Mouse (Mus musculus) forebrain, embryonic 11.5 days (tissue): ENCODE data around the gene Insrr. TPM values are rescaled to one million over a fixed set of nuclear protein-coding genes. Genes with fewer than 3 reads are reported as not detected.

ENCODE experiments used
- ATAC-seq: fragments of 200-750 bp; cut with Nextera tagmentation; replicated peaks from 2 replicates; pipeline ENCODE4 v1.8.0; 2017; ENCODE audit warnings: moderate TSS enrichment; ENCODE audit not compliant: low FRiP score
- DNase-seq: peaks from one replicate; pipeline ENCODE4 v3.0.0-alpha.2; 2017; ENCODE audit warnings: low spot score
- H3K27ac ChIP-seq: fragments of 300-500 bp; sonication (generic); 2 replicates; pipeline ENCODE4 v1.5.1; 2014; ENCODE audit warnings: low read depth, low read length
- H3K27me3 ChIP-seq: fragments of 300-500 bp; sonication (generic); 2 replicates; pipeline ENCODE4 v1.6.1; 2014; ENCODE audit warnings: mild to moderate bottlenecking, low read length, mixed read lengths; ENCODE audit not compliant: control insufficient read depth, insufficient read depth
- H3K36me3 ChIP-seq: fragments of 300-500 bp; sonication (generic); 2 replicates; pipeline ENCODE4 v1.6.1; 2014; ENCODE audit warnings: mild to moderate bottlenecking, low read length, moderate library complexity, mixed read lengths; ENCODE audit not compliant: control insufficient read depth, insufficient read depth
- H3K4me1 ChIP-seq: fragments of 300-500 bp; sonication (generic); replicated peaks from 2 replicates; pipeline ENCODE4 v1.6.1; 2014; ENCODE audit warnings: low read length, mixed read lengths; ENCODE audit not compliant: control insufficient read depth, insufficient read depth
- H3K4me2 ChIP-seq: fragments of 300-500 bp; sonication (generic); 2 replicates; pipeline ENCODE4 v1.6.1; 2014; ENCODE audit warnings: low read depth, mild to moderate bottlenecking, low read length, moderate library complexity, mixed read lengths; ENCODE audit not compliant: severe bottlenecking
- H3K4me3 ChIP-seq: fragments of 300-500 bp; sonication (generic); 2 replicates; pipeline ENCODE4 v1.5.1; 2014; ENCODE audit warnings: low read depth, low read length
- H3K9ac ChIP-seq: fragments of 300-500 bp; sonication (generic); 2 replicates; pipeline ENCODE4 v1.6.1; 2014; ENCODE audit warnings: low read length
- H3K9me3 ChIP-seq: fragments of 300-500 bp; sonication (generic); 2 replicates; pipeline ENCODE4 v1.6.1; 2016; ENCODE audit warnings: low read length, mixed read lengths; ENCODE audit not compliant: control insufficient read depth
- WGBS: fragments of 180-500 bp; shearing (Covaris S2); extraction: QIAGEN DNeasy Blood & Tissue Kit; methylation state at CpG from one replicate; pipeline ENCODE4 v1.1.7; 2014; 5-methylcytosine and 5-hydroxymethylcytosine counted together
- polyA plus RNA-seq: library from polyadenylated mRNA; unstranded; fragments of >200 nt; fragmentation: Nextera tagmentation; extraction: Ambion mirVana; gene quantifications from 2 replicates; pipeline ENCODE4 v1.2.1, GENCODE M21; 2014

The Insrr gene
- polyA plus RNA-seq, 1 experiment from 2014 or later = 0.32 TPM

DNA sequence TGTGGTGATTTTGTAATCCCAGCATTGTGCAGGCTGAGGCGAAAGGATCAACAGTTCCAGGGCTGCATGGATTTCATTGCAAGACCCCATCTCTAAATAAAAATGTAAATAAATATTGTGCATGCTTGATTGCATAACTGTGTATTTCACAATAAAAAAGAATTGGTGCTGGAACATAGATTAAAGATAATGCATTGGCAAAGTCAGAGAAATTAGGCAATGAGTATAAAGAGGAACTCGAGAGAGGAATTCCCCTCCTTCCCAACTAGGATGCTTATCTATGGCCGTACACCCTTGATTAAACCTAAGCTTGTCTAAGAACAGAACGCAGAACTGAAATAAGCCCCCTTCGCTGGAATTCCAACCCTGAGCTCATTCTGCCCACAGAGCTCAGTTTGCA is 11.6 kb upstream of the Insrr start:
- Histone ChIP-seq H3K4me3 (no peak overlapping the region), H3K27me3 (no peaks in the 10 kb centered on the region), H3K9me3 (no peaks in the 10 kb centered on the region), H3K27ac (no peak overlapping the region), H3K4me1 (peaks cover 4% of the 10 kb centered on the region; the same call in 1 of the 2 replicates), H3K9ac (no peak overlapping the region), H3K36me3 (no peaks in the 10 kb centered on the region), H3K4me2 (no peak overlapping the region)
- 81% methylated on average over 5 of the region's 5 CpGs for WGBS
- DNase-seq = no peak
- ATAC-seq = no peak

DNA sequence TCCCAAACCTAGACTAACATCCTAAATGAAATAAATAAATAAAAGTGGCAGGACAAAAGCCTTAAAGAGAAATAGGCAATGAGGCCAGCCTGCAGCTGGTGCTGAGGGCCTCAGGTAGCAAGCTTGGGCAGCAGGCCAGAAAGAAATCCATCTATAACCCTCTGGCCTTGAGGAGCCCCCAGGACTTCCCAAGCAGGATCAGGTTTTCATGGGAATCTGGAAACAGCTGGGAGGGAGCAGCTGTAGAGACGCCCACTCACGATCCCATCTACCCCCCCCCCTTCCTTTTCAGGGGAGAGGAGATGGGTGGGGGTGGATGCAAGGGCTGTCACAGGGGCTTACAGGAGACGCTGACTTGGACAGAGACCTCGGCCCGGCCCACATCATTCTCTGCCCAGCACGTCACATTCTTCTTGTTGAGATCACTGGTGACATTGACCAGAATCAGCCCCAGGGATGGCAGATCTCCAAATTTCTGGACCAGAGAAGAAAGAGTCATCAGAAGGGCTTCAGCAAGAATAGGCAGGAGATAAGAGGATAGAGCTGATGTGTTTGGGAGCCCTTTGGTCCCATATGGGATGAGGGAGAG is 11.0 kb upstream of the Insrr start:
- Histone ChIP-seq H3K4me2 (no peak overlapping the region), H3K4me1 (peaks cover 4% of the 10 kb centered on the region; the same call in 1 of the 2 replicates), H3K4me3 (no peak overlapping the region), H3K9me3 (no peaks in the 10 kb centered on the region), H3K9ac (no peak overlapping the region), H3K27ac (no peak overlapping the region), H3K36me3 (no peaks in the 10 kb centered on the region), H3K27me3 (no peaks in the 10 kb centered on the region)
- WGBS = 67% methylated on average over 6 of the region's 6 CpGs
- ATAC-seq = no peak
- no peak for DNase-seq

DNA sequence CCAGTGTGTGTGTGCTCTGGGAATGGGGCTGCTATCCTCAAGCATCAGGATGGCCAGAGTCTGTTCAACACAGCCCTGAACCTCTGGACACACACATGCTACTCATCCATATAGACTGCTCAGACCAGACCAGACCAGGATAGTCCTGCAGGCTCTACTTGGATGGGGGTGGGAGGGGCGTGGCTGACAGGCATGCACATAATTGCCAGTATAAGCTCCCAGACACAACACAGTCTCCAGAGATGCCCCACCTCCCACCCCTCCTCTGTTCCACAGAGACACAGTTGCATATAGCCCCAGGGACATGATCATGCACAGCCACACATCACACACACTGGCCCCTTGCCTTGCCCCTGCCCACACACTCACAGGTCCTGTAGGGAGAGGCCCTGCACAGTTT is 7.5 kb upstream of the Insrr start:
- H3K9me3 ChIP-seq = no peaks in the 10 kb centered on the region
- peaks cover 4% of the 10 kb centered on the region; the same call in 1 of the 2 replicates for H3K4me1 ChIP-seq
- H3K9ac ChIP-seq = no peak overlapping the region
- H3K27me3 ChIP-seq = peaks cover 22% of the 10 kb centered on the region
- H3K4me2 ChIP-seq = no peak overlapping the region
- ATAC-seq (no peak), DNase-seq (no peak)
- H3K36me3 ChIP-seq = no peaks in the 10 kb centered on the region
- no peak overlapping the region for H3K4me3 ChIP-seq
- 47% methylated on average over 1 of the region's 1 CpGs for WGBS
- H3K27ac ChIP-seq = no peak overlapping the region

DNA sequence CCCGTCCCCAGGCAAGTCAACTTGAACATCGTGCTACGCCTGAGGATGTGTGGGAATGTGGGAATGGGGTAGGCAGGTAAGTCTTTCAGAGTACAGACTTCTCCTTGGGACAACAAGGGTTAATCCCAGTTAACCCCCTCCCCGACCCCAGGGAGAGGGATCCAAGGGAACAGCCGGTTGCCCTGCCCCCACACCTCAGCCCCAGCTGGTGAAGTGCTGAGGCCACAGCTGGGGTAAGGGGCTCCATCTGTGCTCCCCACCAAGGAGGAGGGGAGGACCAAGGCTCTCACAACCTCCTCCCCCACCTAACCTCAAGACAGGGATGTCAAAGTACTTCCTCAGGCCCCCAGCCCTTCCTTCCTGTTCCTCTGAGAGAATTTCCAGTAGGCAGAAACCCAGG is 7.0 kb upstream of the Insrr start:
- 25% methylated on average over 5 of the region's 5 CpGs for WGBS
- H3K4me3 ChIP-seq = no peak overlapping the region
- no peak for ATAC-seq
- peaks cover 27% of the 10 kb centered on the region for H3K27me3 ChIP-seq
- H3K27ac ChIP-seq = no peak overlapping the region
- DNase-seq = no peak
- no peaks in the 10 kb centered on the region for H3K36me3 ChIP-seq
- no peak overlapping the region for H3K4me2 ChIP-seq
- no peak overlapping the region for H3K9ac ChIP-seq
- H3K4me1 ChIP-seq = peaks cover 6% of the 10 kb centered on the region
- no peaks in the 10 kb centered on the region for H3K9me3 ChIP-seq

DNA sequence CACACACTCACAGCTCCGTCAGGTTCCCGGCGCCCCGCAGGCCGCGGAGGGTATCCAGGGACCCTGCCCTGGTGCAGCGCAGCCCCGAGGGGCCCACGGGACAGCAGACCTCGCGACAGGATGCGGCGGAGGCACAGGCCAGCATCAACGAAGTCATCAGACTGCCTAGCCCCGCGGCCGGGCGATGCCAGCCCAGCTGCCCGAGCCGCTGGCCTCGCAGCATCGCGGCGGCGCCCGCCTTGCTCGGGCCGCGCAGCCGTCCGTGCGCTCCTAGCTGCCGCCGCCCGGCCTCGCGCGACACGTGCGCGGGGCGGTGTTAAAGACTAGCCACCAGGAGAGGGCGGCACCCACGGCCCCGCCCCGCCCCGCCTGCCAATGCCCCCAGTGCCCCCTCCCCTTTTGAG is 1.8 kb upstream of the Insrr start, which contains the start of gene Ntrk1:
Gene Ntrk1, minus strand, starts transcription at position 241 of the 404 bp plus-strand sequence.
- peak within 1 kb of the TSS; percentile 23 for H3K9ac ChIP-seq
- H3K9me3 ChIP-seq = no peaks in the 10 kb centered on the region
- H3K36me3 ChIP-seq = no peaks in the 10 kb centered on the region
- H3K4me3 ChIP-seq = peak within 1 kb of the TSS; percentile 26
- under 1% methylated on average over 46 of the region's 47 CpGs for WGBS
- ATAC-seq (peak; percentile 36; the same call in 1 of the 2 replicates), DNase-seq (peak; percentile 67)
- peak within 1 kb of the TSS; percentile 43 for H3K4me2 ChIP-seq
- peaks cover 66% of the 10 kb centered on the region for H3K27me3 ChIP-seq
- H3K4me1 ChIP-seq = peaks cover 12% of the 10 kb centered on the region
- no peak within 1 kb of the TSS for H3K27ac ChIP-seq

DNA sequence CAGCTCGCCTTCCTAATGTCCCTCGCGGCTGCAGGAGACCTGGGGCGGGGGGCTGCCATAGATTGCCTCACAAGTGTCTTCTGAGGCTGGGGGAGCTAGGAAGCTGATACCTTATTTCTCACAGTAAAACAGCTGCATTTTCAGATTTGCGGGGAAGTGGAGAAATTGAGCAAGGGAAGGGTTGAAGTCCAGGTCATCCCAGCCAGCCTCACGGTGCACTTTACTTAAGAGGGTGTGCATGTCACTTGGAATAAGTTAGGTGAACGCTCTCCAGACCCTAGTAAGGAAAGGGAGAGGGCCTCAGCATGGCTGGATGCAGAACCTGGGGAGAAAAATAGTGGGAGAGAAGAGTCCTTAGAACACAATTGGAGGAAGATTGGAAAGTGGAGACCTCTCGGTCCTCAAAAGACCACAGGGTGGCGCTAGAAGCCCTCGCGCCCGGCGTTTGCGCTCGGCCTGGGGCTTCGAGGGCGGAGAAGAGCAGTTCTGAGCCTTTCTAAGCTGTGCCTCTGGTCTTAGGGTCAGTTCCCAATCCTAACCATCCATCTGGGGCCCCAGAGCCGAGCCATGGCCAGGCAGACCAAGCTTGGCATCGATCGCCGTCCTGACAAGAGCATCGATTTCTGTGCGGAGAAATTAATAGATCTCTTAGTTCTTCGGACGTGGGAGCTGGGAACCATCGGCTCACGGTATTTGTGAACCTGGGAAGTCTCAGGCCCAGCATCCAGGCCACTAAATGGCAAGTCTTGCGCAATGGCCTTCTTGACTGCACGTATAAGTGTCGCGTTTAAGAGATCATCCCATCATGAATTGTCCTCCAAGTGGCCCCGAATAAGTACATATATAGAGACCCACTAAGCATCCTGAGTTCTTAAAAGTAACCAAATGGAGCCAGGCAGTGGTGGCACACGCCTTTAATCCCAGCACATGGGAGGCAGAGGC is 1.1 kb upstream of the Insrr start:
- peak overlapping the region; percentile 26 for H3K4me3 ChIP-seq
- 19% methylated on average over 33 of the region's 33 CpGs for WGBS
- H3K27me3 ChIP-seq = peaks cover 66% of the 10 kb centered on the region
- H3K9ac ChIP-seq = peak overlapping the region; percentile 23
- ATAC-seq (peak; percentile 42; the same call in 1 of the 2 replicates), DNase-seq (peak; percentile 85)
- no peaks in the 10 kb centered on the region for H3K9me3 ChIP-seq
- no peak overlapping the region for H3K27ac ChIP-seq
- peaks cover 12% of the 10 kb centered on the region for H3K4me1 ChIP-seq
- no peaks in the 10 kb centered on the region for H3K36me3 ChIP-seq
- peak overlapping the region; percentile 43 for H3K4me2 ChIP-seq

DNA sequence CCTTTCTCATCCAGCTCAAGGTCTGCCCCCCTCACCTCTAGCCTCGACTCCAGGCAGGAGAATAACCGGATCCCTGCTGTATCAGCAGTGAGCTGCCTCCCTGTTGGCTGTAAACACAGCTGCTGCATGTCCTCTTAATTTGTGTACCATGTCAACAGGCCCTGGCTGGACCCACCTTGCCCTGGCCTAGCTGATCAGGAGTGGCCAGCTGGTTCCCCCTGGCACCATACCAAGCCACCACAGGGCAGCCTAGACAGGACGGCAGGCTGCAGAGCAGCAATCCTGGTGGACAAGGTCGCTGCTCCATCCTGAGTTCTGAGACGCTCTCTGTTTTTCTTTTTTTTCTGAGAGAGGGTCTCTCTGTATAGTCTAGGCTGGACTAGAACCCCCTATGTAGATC is 4.9 kb downstream of the Insrr start:
- DNase-seq (no peak), ATAC-seq (no peak)
- no peaks in the 10 kb centered on the region for H3K36me3 ChIP-seq
- WGBS = 64% methylated on average over 5 of the region's 5 CpGs
- no peak overlapping the region for H3K9ac ChIP-seq
- peaks cover 5% of the 10 kb centered on the region for H3K4me1 ChIP-seq
- H3K4me2 ChIP-seq = no peak overlapping the region
- H3K4me3 ChIP-seq = no peak overlapping the region
- no peak overlapping the region for H3K27ac ChIP-seq
- H3K27me3 ChIP-seq = peaks cover 47% of the 10 kb centered on the region
- no peaks in the 10 kb centered on the region for H3K9me3 ChIP-seq

DNA sequence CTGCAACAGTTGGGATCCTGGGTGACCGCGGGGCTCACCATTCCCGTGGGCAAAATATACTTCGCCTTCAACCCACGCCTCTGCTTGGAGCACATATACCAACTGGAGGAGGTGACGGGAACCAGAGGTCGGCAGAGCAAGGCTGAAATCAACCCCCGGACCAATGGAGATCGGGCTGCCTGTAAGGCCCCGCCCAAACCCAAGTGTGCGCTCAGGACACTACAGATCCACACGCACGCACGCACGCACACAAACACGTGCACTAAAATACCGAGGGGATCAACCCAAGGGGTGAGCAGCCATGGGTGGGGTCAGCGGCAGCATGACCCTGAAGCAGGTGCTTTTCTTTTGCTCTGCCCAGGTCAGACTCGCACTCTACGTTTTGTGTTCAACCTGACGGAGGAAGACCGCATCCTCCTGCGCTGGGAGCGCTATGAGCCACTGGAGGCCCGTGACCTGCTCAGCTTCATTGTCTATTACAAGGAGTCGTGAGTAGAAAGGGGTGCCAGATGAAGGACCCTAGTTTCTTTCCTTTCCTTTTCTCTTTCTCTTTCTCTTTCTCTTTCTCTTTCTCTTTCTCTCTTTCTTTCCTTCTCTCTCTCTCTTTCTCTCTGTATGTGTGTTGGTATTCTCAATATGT is 7.4 kb downstream of the Insrr start:
- no peaks in the 10 kb centered on the region for H3K36me3 ChIP-seq
- peak overlapping the region; percentile 14; the same call in 1 of the 2 replicates for H3K4me3 ChIP-seq
- H3K4me2 ChIP-seq = peak overlapping the region; percentile 42; the same call in 1 of the 2 replicates
- no peak for DNase-seq
- no peak overlapping the region for H3K27ac ChIP-seq
- H3K9me3 ChIP-seq = no peaks in the 10 kb centered on the region
- ATAC-seq = no peak
- peaks cover 37% of the 10 kb centered on the region for H3K27me3 ChIP-seq
- 4% methylated on average over 26 of the region's 26 CpGs for WGBS
- H3K4me1 ChIP-seq = peaks cover 5% of the 10 kb centered on the region; the same call in 1 of the 2 replicates
- no peak overlapping the region for H3K9ac ChIP-seq
